Mouse (Mus musculus): ENCODE measurements around the gene Mterf2.

- TF ChIP-seq POLR2A (IDR thresholded peaks at IDR 0.05; ENCODE audit: insufficient read length, low read depth), result no peak
- TF ChIP-seq MYOD1 (IDR thresholded peaks at IDR 0.05; ENCODE audit: control insufficient read depth in 1 of 3, insufficient read length in 2 of 3, low read depth in 2 of 3), result no peak
- TF ChIP-seq POLR2AphosphoS2 (IDR thresholded peaks at IDR 0.05; ENCODE audit: insufficient read length, low read depth), result no peak
- TF ChIP-seq REST (IDR thresholded peaks at IDR 0.05; ENCODE audit: insufficient read depth, insufficient read length), result no peak
- TF ChIP-seq E2F4 (IDR thresholded peaks at IDR 0.05; ENCODE audit: insufficient read depth), result no peak
Observed at GRCm38 (mm10) chr10:85161745-85162351, 34.0 kb upstream of the Mterf2 start.
